Mouse (Mus musculus) heart, postnatal 25 days (tissue): ENCODE data around the gene Mtmr3. TPM values are rescaled to one million over a fixed set of nuclear protein-coding genes. Genes with fewer than 3 reads are reported as not detected.

ENCODE experiments used
- DNase-seq: peaks from one replicate; pipeline ENCODE4 v3.0.0; 2022; ENCODE audit warnings: low spot score
- intact Hi-C: fragments of 180-260 bp; cut with DNase I; formaldehyde crosslinking; loops from one replicate; pipeline ENCODE4 v1.15.1; 2025
- total RNA-seq, 2 experiments: library from RNA; stranded (reverse); gene quantifications; 2 replicates each; pipeline ENCODE4 v1.2.3; 2021

The Mtmr3 gene
- total RNA-seq, 2 experiments from 2014 or later, result 49.6 to 50.6 TPM

GRCm38 (mm10) chr11:4482641-4483040 is 112.0 kb downstream of the Mtmr3 start:
- DNase-seq, result no peak
- intact Hi-C loops, result no loop called here

- no peak for DNase-seq
- intact Hi-C loops, result no loop called here
Observed at GRCm38 (mm10) chr11:4476184-4476697, 118.4 kb downstream of the Mtmr3 start.

GRCm38 (mm10) chr11:4472464-4473179 is 122.0 kb downstream of the Mtmr3 start:
- intact Hi-C loops, result no loop called here
- no peak for DNase-seq

GRCm38 (mm10) chr11:4471734-4472133 is 122.9 kb downstream of the Mtmr3 start:
- no peak for DNase-seq
- intact Hi-C loops, result no loop called here

GRCm38 (mm10) chr11:4471251-4471650 is 123.4 kb downstream of the Mtmr3 start:
- intact Hi-C loops, result no loop called here
- DNase-seq, result no peak

- intact Hi-C loops, result no loop called here
- DNase-seq, result no peak
Observed at GRCm38 (mm10) chr11:4469091-4469490, 125.6 kb downstream of the Mtmr3 start.

GRCm38 (mm10) chr11:4467436-4467835 is 127.2 kb downstream of the Mtmr3 start:
- no peak for DNase-seq
- intact Hi-C loops, result no loop called here

GRCm38 (mm10) chr11:4466191-4466590 is 128.5 kb downstream of the Mtmr3 start:
- intact Hi-C loops, result no loop called here
- no peak for DNase-seq

DNA sequence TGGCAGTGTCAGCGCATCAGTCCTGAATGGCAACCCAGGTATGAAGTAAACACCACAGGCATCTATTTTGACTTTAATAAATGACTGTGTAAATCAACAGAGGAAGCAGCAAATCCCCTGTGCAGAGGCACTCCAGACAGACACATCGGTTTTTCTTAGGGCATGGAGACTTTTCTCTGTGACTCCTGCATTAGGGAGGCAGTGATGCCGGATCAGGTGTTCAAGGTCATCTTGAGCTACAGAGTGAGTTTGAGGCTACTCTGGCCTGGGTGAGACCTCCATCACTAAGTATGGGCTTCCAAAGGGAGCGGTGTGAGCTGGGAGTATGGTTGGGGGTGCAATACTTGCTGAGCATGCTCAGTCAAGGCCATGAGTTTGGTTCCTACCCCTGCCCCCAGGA is 130.0 kb downstream of the Mtmr3 start:
- intact Hi-C loops, result no loop called here
- DNase-seq, result no peak

GRCm38 (mm10) chr11:4464186-4464585 is 130.5 kb downstream of the Mtmr3 start:
- intact Hi-C loops, result no loop called here
- DNase-seq, result no peak

- DNase-seq, result no peak
- intact Hi-C loops, result no loop called here
Observed at GRCm38 (mm10) chr11:4462868-4463267, 131.8 kb downstream of the Mtmr3 start.

DNA sequence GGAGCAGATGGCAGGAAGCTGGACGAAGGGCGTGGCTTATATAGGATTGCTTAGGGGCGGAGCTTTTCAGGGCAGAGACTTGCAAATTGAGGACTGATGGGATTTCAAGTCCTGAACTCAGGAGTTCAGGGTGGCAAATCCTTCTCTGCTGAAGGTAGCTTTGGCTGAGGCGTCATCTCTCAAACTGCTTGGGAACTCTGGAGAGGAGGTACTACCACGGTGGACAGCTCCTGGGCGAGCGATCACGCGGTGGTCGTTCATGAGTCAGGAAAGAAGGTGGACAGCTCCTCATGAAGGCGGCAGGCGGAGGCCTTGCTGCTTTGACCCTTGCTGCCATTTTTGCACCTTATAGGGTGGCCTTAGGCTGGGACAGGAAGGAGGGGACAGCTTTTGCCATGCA is 133.5 kb downstream of the Mtmr3 start:
- DNase-seq, result no peak
- intact Hi-C loops, result no loop called here

- DNase-seq, result no peak
- intact Hi-C loops, result no loop called here
Observed at GRCm38 (mm10) chr11:4460615-4461014, 134.0 kb downstream of the Mtmr3 start.

DNA sequence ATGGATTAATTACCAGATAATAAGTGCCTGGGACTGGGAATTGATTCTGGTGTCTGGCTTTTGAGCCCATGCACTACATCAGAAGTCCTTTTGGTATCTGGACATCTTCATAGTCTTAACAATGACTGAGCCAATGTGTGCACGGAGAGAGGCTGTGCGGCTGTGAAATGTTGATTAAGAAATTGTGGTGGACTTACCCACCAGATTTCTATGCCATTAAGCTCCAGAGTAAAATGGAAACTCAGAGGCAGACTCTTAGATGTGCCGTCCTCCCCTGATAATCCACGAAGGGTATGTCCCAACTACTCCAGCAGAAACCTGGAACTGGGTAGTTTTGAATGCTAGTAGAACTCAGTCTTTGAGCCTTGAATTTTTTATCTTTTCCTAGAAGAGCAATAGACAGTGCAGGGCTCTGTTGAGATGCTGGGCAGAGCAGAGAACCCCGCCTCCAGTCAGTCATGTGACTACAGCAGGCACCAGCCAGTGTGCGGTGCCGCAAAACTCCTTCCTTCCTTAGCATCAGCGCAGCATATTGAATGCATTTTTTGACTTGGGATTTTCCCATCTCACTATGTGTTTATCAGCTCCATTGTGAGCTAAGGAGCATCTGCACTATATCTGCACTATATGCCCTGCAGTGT is 139.6 kb downstream of the Mtmr3 start:
- intact Hi-C loops, result no loop called here

GRCm38 (mm10) chr11:4452467-4453184 is 142.0 kb downstream of the Mtmr3 start:
- intact Hi-C loops, result no loop called here
- no peak for DNase-seq

More for the DNA sequence above, 139.6 kb downstream of the Mtmr3 start:
- no peak for DNase-seq

DNA sequence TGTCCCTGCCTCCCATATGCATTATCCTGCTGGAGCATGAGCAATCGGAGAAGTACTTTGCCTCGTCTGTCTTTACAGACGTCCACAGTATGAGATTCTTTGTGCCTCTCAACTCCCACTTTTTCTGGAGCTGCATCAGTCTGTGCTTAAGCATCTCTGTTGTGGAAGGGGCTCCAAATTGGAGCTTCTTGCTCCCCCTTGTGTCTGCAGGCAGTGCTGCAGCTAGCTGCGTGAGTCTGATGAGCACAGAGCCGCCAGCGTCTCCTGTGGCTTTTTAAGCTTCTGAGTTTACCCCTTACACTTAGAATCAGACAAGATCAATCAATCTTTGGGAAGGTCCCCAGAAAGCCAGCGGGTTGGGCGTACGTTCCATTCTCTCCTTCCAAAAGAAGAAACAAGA is 143.5 kb downstream of the Mtmr3 start:
- intact Hi-C loops, result no loop called here
- DNase-seq, result no peak

GRCm38 (mm10) chr11:4446195-4446868 is 148.3 kb downstream of the Mtmr3 start:
- no peak for DNase-seq
- intact Hi-C loops, result no loop called here

DNA sequence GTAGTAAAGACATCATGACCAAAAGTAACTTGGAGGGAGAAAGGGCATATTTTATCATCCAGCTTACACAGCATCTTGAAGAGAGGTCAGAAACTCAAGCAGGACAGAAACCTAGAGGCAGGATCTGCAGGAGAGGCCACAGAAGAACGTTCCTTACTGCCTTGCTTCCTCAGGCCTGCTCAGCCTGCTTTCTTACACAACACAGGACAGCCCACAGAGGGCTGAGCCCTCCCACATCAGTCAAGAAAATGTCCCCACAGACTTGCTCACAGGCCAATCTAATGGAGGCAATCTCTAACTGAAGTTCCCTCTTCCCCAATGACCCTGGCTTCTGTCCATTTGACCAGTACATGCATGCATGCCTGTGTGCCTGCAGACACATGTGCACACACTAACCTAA is 152.4 kb downstream of the Mtmr3 start:
- no peak for DNase-seq
- intact Hi-C loops, result no loop called here

GRCm38 (mm10) chr11:4440978-4441377 is 153.7 kb downstream of the Mtmr3 start, which contains the start of gene Hormad2:
Hormad2 (minus strand) TSS chr11:4441105.
- no peak for DNase-seq
- intact Hi-C loops, result no loop called here

GRCm38 (mm10) chr11:4438211-4438610 is 156.5 kb downstream of the Mtmr3 start:
- intact Hi-C loops, result loop anchor here (10.0 kb wide), 1 partner anchor 397 kb away; no protein-coding TSS in a partner anchor

More at GRCm38 (mm10) chr11:4438211-4438610, 156.5 kb downstream of the Mtmr3 start:
- DNase-seq, result no peak
